Mouse (Mus musculus) forebrain, embryonic 16.5 days (tissue): ENCODE results near the gene Kbtbd12. TPM values are rescaled to one million over a fixed set of nuclear protein-coding genes. Genes with fewer than 3 reads are reported as not detected.

Experiments used
- ATAC-seq: fragments of 200-750 bp; cut with Nextera tagmentation; 2 replicates; pipeline ENCODE4 v1.8.0; 2017; ENCODE audit warnings: mild to moderate bottlenecking, moderate library complexity
- H3K27ac ChIP-seq: fragments of 300-500 bp; sonication (generic); 2 replicates; pipeline ENCODE4 v1.5.1; 2014; ENCODE audit warnings: low read length, control low read depth
- H3K27me3 ChIP-seq: fragments of 300-500 bp; sonication (generic); replicated peaks from 2 replicates; pipeline ENCODE4 v1.6.1; 2014; ENCODE audit warnings: low read length; ENCODE audit not compliant: control insufficient read depth, insufficient read depth
- H3K36me3 ChIP-seq: fragments of 300-500 bp; sonication (generic); 2 replicates; pipeline ENCODE4 v1.6.1; 2014; ENCODE audit not compliant: control insufficient read depth, insufficient read depth
- H3K4me1 ChIP-seq: fragments of 300-500 bp; sonication (generic); replicated peaks from 2 replicates; pipeline ENCODE4 v1.6.1; 2014; ENCODE audit warnings: low read length; ENCODE audit not compliant: control insufficient read depth, insufficient read depth
- H3K4me2 ChIP-seq: fragments of 300-500 bp; sonication (generic); 2 replicates; pipeline ENCODE4 v1.6.1; 2014; ENCODE audit warnings: mild to moderate bottlenecking, low read length, control low read depth
- H3K4me3 ChIP-seq: fragments of 300-500 bp; sonication (generic); replicated peaks from 2 replicates; pipeline ENCODE4 v1.5.1; 2014; ENCODE audit warnings: mild to moderate bottlenecking, low read length, control low read depth
- H3K9ac ChIP-seq: fragments of 300-500 bp; sonication (generic); replicated peaks from 2 replicates; pipeline ENCODE4 v1.6.1; 2014; ENCODE audit warnings: low read depth, low read length, control low read depth
- H3K9me3 ChIP-seq: fragments of 300-500 bp; sonication (generic); 2 replicates; pipeline ENCODE4 v1.6.1; 2016; ENCODE audit warnings: low read length; ENCODE audit not compliant: control insufficient read depth
- WGBS: fragments of 180-500 bp; shearing (Covaris S2); extraction: QIAGEN DNeasy Blood & Tissue Kit; methylation state at CpG from one replicate; pipeline ENCODE4 v1.1.7; 2014; 5-methylcytosine and 5-hydroxymethylcytosine counted together
- polyA plus RNA-seq: library from polyadenylated mRNA; unstranded; fragments of >200 nt; fragmentation: Nextera tagmentation; extraction: Ambion mirVana; gene quantifications from 2 replicates; pipeline ENCODE4 v1.2.1, GENCODE M21; 2015

The Kbtbd12 gene
- polyA plus RNA-seq, 1 experiment from 2014 or later = 0.52 TPM

DNA sequence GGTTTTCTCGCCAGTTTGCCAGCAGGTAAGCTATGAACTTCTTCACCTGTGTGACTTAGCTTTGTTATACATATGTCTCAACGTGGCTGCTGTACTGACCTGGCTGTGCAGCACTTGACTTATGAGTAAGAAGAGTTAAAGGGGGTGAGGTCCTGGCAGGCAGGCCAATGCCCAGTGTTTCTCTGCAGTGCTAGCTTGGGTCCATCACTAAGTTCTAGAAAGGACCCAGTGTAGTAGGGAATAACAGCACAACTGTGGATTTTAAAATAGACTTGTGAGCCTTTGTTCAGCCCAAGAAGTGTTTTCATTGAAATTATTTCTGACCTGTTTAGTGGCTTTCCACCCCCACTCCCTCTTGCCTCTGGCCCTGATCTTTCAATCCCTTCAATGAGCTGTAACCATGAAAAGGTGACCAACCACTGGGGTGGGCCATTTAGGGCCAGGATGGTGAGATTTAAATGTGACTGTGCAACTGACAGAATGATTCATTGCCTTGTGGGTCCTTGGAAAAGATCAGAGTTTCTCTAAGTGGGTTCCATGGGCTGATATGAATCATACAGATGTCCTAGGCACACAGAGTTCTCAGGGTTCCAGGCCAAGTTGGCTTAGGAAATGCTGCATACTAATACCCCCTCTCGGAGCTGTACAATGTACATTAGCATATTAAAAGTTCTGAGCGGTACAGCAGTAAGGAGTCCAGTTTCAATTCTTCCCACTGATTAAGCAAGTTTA, 10.0 kb upstream of the Kbtbd12 start:
- Histone ChIP-seq H3K4me2 (no peak overlapping the region), H3K4me3 (no peak overlapping the region), H3K9ac (no peak overlapping the region), H3K27me3 (no peaks in the 10 kb centered on the region), H3K27ac (peak overlapping the region; percentile 21; the same call in 1 of the 2 replicates), H3K9me3 (no peaks in the 10 kb centered on the region), H3K4me1 (peaks cover 3% of the 10 kb centered on the region), H3K36me3 (no peaks in the 10 kb centered on the region)
- WGBS = 54% methylated on average over 4 of the region's 4 CpGs
- peak; percentile 82 for ATAC-seq

DNA sequence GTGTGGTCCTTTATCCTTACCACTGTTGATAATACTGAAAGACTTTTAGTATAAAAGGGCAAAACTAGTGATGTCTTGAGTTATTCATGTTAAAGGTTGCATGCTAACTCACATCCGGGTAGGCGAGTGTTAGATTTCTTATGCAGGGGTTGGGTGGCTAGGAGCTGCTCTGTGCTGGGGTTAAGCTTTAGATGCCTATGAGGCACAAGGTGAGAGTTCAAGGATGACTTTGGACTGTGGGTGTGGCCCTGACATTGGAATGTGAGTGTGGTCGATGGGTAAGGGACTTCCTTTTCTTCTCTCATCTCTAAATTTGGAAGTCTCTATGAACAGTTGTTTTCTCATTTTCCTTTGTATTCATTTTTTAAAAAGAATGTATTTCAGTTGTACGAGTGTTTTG, 7.0 kb upstream of the Kbtbd12 start:
- ATAC-seq = no peak
- Histone ChIP-seq H3K4me1 (peaks cover 11% of the 10 kb centered on the region), H3K27me3 (no peaks in the 10 kb centered on the region), H3K4me2 (no peak overlapping the region), H3K27ac (no peak overlapping the region), H3K36me3 (no peaks in the 10 kb centered on the region), H3K9me3 (no peaks in the 10 kb centered on the region), H3K4me3 (no peak overlapping the region), H3K9ac (no peak overlapping the region)
- WGBS = 80% methylated on average over 4 of the region's 4 CpGs

DNA sequence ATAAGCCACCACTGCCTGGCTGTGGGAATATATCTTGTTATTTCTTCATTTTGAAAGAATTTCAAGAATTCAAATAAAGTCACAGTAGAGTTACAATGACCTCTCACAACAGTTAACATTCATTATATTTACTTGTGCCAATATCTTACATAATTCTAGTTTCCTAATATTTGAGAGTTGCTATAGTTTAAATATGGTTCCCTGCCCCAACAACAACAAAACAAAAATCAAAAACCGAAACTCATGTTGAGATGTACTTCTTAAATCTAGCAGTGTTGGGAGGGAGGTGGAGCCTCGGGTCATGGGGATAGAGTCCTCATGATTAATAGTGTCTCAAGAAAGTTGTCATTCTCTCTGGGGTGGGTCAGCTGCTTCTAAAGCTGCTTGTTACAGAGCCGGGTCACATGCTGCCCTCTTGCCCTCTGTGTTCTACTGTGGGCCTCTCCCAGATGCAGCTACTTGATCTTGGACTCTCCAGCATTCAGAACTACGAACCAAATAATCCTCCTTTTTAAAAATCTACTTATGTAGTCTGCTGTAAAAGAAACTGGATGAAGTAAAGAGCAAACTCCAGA, 3.7 kb upstream of the Kbtbd12 start:
- 71% methylated on average over 4 of the region's 4 CpGs for WGBS
- H3K4me3 ChIP-seq = no peak overlapping the region
- no peak overlapping the region for H3K9ac ChIP-seq
- H3K4me1 ChIP-seq = peaks cover 12% of the 10 kb centered on the region
- no peaks in the 10 kb centered on the region for H3K36me3 ChIP-seq
- H3K27ac ChIP-seq = no peak overlapping the region
- H3K9me3 ChIP-seq = peaks cover 3% of the 10 kb centered on the region; the same call in 1 of the 2 replicates
- no peak for ATAC-seq
- H3K4me2 ChIP-seq = no peak overlapping the region
- no peaks in the 10 kb centered on the region for H3K27me3 ChIP-seq

DNA sequence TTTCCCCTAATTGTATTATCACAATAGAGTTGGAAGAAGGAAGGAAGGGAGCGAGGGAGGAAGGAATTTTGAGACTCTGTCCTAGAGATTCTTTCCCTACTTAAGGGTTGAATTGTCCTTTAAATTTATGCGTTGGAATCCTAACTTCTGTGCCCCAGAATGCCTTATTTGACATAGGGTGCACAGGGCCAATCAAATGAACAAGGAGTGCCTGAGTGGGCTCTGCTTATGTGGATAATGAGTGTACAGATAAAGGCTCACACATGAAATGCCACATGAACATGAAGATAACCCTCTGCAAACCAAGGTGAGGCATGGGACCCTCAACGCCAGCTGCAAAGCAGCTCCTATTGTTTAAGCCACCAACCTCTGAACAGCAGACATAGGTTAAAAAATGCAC, 2.6 kb upstream of the Kbtbd12 start:
- H3K27me3 ChIP-seq = no peaks in the 10 kb centered on the region
- no peak overlapping the region for H3K4me3 ChIP-seq
- peaks cover 12% of the 10 kb centered on the region for H3K4me1 ChIP-seq
- H3K27ac ChIP-seq = peak overlapping the region; percentile 17; the same call in 1 of the 2 replicates
- WGBS = 9% methylated on average over 3 of the region's 3 CpGs
- peaks cover 3% of the 10 kb centered on the region; the same call in 1 of the 2 replicates for H3K9me3 ChIP-seq
- H3K4me2 ChIP-seq = peak overlapping the region; percentile 41
- H3K9ac ChIP-seq = 0 out of 2 replicates have a peak overlapping the region, but pooled peaks have one; percentile 18
- ATAC-seq = no peak
- H3K36me3 ChIP-seq = no peaks in the 10 kb centered on the region

DNA sequence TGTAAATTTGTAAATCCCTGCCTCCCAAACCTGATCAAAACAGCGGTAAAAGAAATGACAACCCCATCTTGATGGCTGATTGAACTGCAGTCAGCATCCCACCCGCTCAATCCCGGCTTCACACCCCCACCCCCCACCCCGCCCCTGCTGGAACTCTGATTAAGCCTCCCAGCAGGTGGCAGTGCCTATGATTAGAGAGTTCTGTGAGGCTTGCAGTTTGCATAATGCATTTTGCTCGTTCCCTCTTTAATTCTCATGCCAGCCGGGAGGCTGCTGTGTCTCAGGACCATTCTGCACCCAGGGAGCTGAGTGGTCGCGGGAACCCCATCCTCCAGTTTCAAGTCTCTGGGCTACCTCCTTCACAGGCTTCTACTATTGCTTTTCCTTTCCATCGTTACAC, 2.2 kb upstream of the Kbtbd12 start:
- H3K9ac ChIP-seq = 0 out of 2 replicates have a peak overlapping the region, but pooled peaks have one; percentile 18
- H3K27ac ChIP-seq = peak overlapping the region; percentile 17; the same call in 1 of the 2 replicates
- no peaks in the 10 kb centered on the region for H3K27me3 ChIP-seq
- peaks cover 3% of the 10 kb centered on the region; the same call in 1 of the 2 replicates for H3K9me3 ChIP-seq
- H3K36me3 ChIP-seq = no peaks in the 10 kb centered on the region
- peak overlapping the region; percentile 41 for H3K4me2 ChIP-seq
- peak; percentile 87 for ATAC-seq
- H3K4me3 ChIP-seq = no peak overlapping the region
- WGBS = 1% methylated on average over 9 of the region's 9 CpGs
- H3K4me1 ChIP-seq = peaks cover 12% of the 10 kb centered on the region

DNA sequence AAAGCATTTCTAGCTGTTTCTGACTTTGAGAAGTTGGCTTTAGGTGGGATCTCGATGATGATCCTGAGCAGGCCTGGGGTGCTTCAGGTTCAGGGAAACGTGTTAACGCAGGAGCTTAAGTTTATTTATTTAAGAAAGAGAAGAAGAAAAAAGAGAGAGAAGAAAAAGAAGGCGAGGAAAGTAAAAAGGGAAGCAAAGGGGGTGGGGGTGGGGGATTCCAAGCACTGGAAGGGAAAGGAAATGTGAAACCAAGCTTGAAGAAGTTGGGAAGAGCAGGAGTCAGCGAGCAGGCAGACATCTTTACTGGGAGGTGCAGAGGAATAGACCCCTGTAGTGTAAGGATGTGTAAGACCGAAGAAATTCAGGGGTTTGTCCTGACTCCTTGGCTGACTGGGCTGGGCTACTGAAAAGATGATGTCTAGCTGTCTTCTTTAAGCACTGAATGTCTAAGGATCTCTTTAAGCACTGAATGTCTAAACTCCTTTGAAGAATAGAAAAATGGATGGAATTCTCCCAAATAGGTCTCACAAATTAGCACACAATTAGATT, 1.7 kb upstream of the Kbtbd12 start:
- peaks cover 3% of the 10 kb centered on the region; the same call in 1 of the 2 replicates for H3K9me3 ChIP-seq
- H3K9ac ChIP-seq = no peak overlapping the region
- H3K4me2 ChIP-seq = peak overlapping the region; percentile 41; the same call in 1 of the 2 replicates
- peak; percentile 54 for ATAC-seq
- H3K27ac ChIP-seq = no peak overlapping the region
- H3K36me3 ChIP-seq = no peaks in the 10 kb centered on the region
- H3K4me1 ChIP-seq = peaks cover 12% of the 10 kb centered on the region
- H3K27me3 ChIP-seq = no peaks in the 10 kb centered on the region
- no peak overlapping the region for H3K4me3 ChIP-seq
- WGBS = 22% methylated on average over 6 of the region's 6 CpGs

DNA sequence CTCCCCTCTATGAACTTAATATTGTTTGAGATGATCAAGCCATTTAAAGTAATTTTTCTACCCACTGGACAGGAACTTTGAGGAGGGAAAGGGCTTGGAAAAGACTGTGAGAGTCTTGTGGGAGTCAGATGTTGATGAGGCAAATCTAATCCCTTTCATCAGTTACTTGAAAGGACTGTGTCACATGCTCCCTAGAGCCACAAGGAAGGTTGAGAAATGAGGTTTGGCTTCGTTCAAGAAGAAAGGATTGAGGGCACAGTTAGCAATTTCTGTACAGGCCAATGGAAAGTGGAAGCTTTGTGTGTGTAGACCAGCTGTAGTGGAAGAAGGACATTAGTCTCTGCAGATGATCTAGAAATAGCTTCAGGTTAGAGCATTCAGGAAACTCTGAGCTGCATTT, 1.2 kb upstream of the Kbtbd12 start:
- no peaks in the 10 kb centered on the region for H3K36me3 ChIP-seq
- H3K4me3 ChIP-seq = no peak overlapping the region
- no peaks in the 10 kb centered on the region for H3K27me3 ChIP-seq
- H3K9ac ChIP-seq = no peak overlapping the region
- no peak overlapping the region for H3K27ac ChIP-seq
- WGBS = 28% methylated on average over 1 of the region's 1 CpGs
- peaks cover 3% of the 10 kb centered on the region; the same call in 1 of the 2 replicates for H3K9me3 ChIP-seq
- peaks cover 12% of the 10 kb centered on the region for H3K4me1 ChIP-seq
- no peak for ATAC-seq
- H3K4me2 ChIP-seq = no peak overlapping the region

DNA sequence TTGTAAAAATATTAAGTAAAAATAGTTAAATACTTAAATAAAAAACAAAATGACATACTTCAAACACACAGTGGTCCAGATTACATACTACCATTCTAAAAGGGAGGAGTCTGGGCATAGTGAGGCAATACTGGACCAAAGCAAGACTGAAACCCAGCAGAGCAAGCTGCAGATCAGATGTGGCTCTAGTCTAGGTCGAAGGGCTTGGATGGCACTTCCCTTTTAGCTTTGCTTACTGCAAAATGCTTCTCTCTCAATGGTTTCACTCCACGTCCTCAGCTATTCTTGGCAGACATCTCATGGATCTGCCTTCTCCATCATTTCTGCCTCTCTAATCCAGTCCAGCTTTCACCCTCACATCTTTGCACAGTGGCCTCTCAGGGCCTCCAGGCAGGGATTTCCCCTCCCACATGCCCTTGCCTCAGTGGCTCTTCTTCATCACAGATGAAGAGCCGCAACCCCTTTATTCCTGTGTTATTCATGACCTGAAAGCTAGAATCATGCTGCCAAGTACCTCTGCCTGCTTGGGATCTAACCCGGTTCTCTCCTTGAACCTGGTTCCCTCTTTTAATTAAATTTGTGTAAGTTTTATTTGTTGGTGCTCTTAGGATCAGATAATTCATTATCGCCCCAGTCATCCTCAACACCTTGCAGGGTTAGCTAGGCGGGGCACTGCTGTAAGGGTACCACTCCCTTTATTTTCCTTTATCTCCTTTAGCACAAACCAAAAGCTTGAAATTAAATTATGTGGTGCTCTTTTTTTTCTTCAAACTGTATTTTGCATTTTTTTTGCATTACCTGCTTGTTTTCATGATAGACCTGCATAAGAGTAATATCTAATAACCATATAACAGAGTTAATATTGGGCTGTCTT, 1.6 kb downstream of the Kbtbd12 start:
- Histone ChIP-seq H3K4me1 (peaks cover 12% of the 10 kb centered on the region), H3K27me3 (no peaks in the 10 kb centered on the region), H3K9me3 (peaks cover 3% of the 10 kb centered on the region; the same call in 1 of the 2 replicates), H3K4me3 (no peak overlapping the region), H3K4me2 (no peak overlapping the region), H3K9ac (no peak overlapping the region), H3K36me3 (no peaks in the 10 kb centered on the region), H3K27ac (no peak overlapping the region)
- no peak for ATAC-seq
- 93% methylated on average over 6 of the region's 6 CpGs for WGBS

DNA sequence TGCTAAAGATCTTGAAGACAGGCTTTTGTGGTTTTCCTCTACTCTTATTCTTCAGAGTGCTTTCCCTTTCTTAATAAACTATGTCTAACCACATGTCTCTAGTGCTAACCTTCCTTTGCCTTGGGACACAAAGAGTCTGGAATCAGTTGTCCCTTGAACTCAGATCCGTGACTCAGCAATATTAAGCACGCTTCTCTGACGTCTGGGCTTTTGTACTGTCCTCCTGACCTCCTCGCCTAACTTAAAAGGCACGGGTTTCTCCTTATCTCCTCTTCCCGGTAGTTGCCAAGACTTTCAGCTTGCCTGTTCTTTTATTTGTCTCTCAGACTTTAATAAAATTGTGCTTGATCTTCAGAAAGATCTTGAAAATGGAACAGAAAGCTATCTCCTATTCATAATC, 6.5 kb downstream of the Kbtbd12 start:
- Histone ChIP-seq H3K36me3 (no peaks in the 10 kb centered on the region), H3K4me2 (no peak overlapping the region), H3K27ac (no peak overlapping the region), H3K4me3 (no peak overlapping the region), H3K4me1 (peaks cover 7% of the 10 kb centered on the region; the same call in 1 of the 2 replicates), H3K9me3 (no peaks in the 10 kb centered on the region), H3K27me3 (no peaks in the 10 kb centered on the region), H3K9ac (no peak overlapping the region)
- ATAC-seq = no peak
- WGBS = 69% methylated on average over 6 of the region's 6 CpGs
